Mouse (Mus musculus) liver, embryonic 14.5 days (tissue): ENCODE results near the gene Gapvd1.

Source experiments
- CTCF ChIP-seq: IDR thresholded peaks from 2 replicates; pipeline ENCODE4 v1.5.1; 2016; ENCODE audit warnings: antibody characterized with exemption, low read depth, control low read depth
- EP300 ChIP-seq: IDR thresholded peaks from 2 replicates; pipeline ENCODE4 v1.6.1; 2016; ENCODE audit warnings: antibody characterized with exemption, low read depth

DNA sequence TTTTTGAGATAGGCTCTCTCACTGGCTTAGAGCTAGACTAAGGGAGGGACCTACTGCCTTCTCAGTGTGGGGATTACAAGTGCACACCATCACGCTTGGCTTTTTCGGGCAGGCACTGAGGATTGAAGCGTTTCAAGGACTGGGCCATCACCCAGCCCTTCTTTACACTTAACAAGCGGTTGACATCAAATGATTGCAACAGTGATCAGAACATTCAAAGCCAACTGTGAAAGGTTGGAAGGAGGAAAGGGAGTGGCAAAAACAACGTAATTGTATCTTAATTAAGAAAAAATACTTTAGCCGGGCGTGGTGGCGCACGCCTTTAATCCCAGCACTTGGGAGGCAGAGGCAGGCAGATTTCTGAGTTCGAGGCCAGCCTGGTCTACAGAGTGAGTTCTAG, 62.2 kb downstream of the Gapvd1 start:
- no peak for TF ChIP-seq CTCF
- TF ChIP-seq EP300: no peak
